Mouse (Mus musculus) limb, embryonic 12.5 days (tissue): ENCODE data around the gene Zfp865. TPM values are rescaled to one million over a fixed set of nuclear protein-coding genes. Genes with fewer than 3 reads are reported as not detected.

Experiments
- ATAC-seq: fragments of 200-750 bp; cut with Nextera tagmentation; 2 replicates; pipeline ENCODE4 v1.8.0; 2017; ENCODE audit warnings: low read depth, moderate TSS enrichment; ENCODE audit not compliant: insufficient number of reproducible peaks, insufficient read depth, low FRiP score, low TSS enrichment
- H3K27ac ChIP-seq: fragments of 300-500 bp; sonication (generic); 2 replicates; pipeline ENCODE4 v1.5.1; 2016; ENCODE audit warnings: mild to moderate bottlenecking, moderate library complexity
- H3K27me3 ChIP-seq: fragments of 300-500 bp; sonication (generic); 2 replicates; pipeline ENCODE4 v1.6.1; 2016; ENCODE audit warnings: mild to moderate bottlenecking, moderate library complexity
- H3K36me3 ChIP-seq: fragments of 300-500 bp; sonication (generic); 2 replicates; pipeline ENCODE4 v1.6.1; 2016; ENCODE audit warnings: mild to moderate bottlenecking, moderate library complexity
- H3K4me1 ChIP-seq: fragments of 300-500 bp; sonication (generic); replicated peaks from 2 replicates; pipeline ENCODE4 v1.6.1; 2016
- H3K4me2 ChIP-seq: fragments of 300-500 bp; sonication (generic); 2 replicates; pipeline ENCODE4 v1.6.1; 2016; ENCODE audit warnings: mild to moderate bottlenecking, moderate library complexity
- H3K4me3 ChIP-seq: fragments of 300-500 bp; sonication (generic); replicated peaks from 2 replicates; pipeline ENCODE4 v1.5.1; 2016; ENCODE audit warnings: mild to moderate bottlenecking
- H3K9ac ChIP-seq: fragments of 300-500 bp; sonication (generic); replicated peaks from 2 replicates; pipeline ENCODE4 v1.6.1; 2016; ENCODE audit warnings: mild to moderate bottlenecking, moderate library complexity
- H3K9me3 ChIP-seq: fragments of 300-500 bp; sonication (generic); 2 replicates; pipeline ENCODE4 v1.6.1; 2016; ENCODE audit warnings: mild to moderate bottlenecking, moderate library complexity
- WGBS: fragments of 180-500 bp; shearing (Covaris S2); methylation state at CpG from one replicate; pipeline ENCODE4 v1.1.7; 2016; 5-methylcytosine and 5-hydroxymethylcytosine counted together
- polyA plus RNA-seq: library from polyadenylated mRNA; unstranded; fragments of >200 nt; fragmentation: Nextera tagmentation; extraction: Ambion mirVana; gene quantifications from 2 replicates; pipeline ENCODE4 v1.2.1, GENCODE M21; 2016

The Zfp865 gene
- polyA plus RNA-seq, 1 experiment from 2014 or later: 7.0 TPM

GRCm38 (mm10) chr7:5052438-5052837 lies 32.3 kb downstream of the Zfp865 start:
- 3% methylated on average over 12 of the region's 12 CpGs for WGBS
- peak overlapping the region; percentile 93 for H3K9ac ChIP-seq
- 0 out of 2 replicates have a peak, but pooled peaks cover 3% of the 10 kb centered on the region for H3K36me3 ChIP-seq
- no peak overlapping the region for H3K27ac ChIP-seq
- H3K4me2 ChIP-seq: peak overlapping the region; percentile 89
- H3K4me1 ChIP-seq: peaks cover 43% of the 10 kb centered on the region
- 0 out of 2 replicates have a peak, but pooled peaks cover 3% of the 10 kb centered on the region for H3K9me3 ChIP-seq
- H3K27me3 ChIP-seq: peaks cover 58% of the 10 kb centered on the region
- no peak for ATAC-seq
- H3K4me3 ChIP-seq: peak overlapping the region; percentile 80

- WGBS: 2% methylated on average over 45 of the region's 45 CpGs
- Histone ChIP-seq H3K36me3 (0 out of 2 replicates have a peak, but pooled peaks cover 3% of the 10 kb centered on the region), H3K27me3 (peaks cover 63% of the 10 kb centered on the region), H3K27ac (no peak overlapping the region), H3K9me3 (0 out of 2 replicates have a peak, but pooled peaks cover 3% of the 10 kb centered on the region), H3K9ac (peak overlapping the region; percentile 93), H3K4me1 (peaks cover 48% of the 10 kb centered on the region), H3K4me2 (peak overlapping the region; percentile 89), H3K4me3 (peak overlapping the region; percentile 80)
- ATAC-seq: no peak; the same call in 1 of the 2 replicates
Measured at GRCm38 (mm10) chr7:5052931-5053343, 32.8 kb downstream of the Zfp865 start.

- WGBS: 9% methylated on average over 32 of the region's 32 CpGs
- H3K9ac ChIP-seq: peak overlapping the region; percentile 93
- H3K4me1 ChIP-seq: peaks cover 50% of the 10 kb centered on the region
- H3K4me3 ChIP-seq: peak overlapping the region; percentile 80
- peaks cover 70% of the 10 kb centered on the region for H3K27me3 ChIP-seq
- 0 out of 2 replicates have a peak, but pooled peaks cover 3% of the 10 kb centered on the region for H3K9me3 ChIP-seq
- H3K4me2 ChIP-seq: peak overlapping the region; percentile 89
- ATAC-seq: no peak
- H3K27ac ChIP-seq: no peak overlapping the region
- 0 out of 2 replicates have a peak, but pooled peaks cover 3% of the 10 kb centered on the region for H3K36me3 ChIP-seq
Measured at GRCm38 (mm10) chr7:5053456-5054179, 33.4 kb downstream of the Zfp865 start.

GRCm38 (mm10) chr7:5056651-5057263 lies 36.6 kb downstream of the Zfp865 start:
- Histone ChIP-seq H3K4me2 (peak overlapping the region; percentile 83), H3K27me3 (peaks cover 74% of the 10 kb centered on the region), H3K9ac (peak overlapping the region; percentile 84), H3K4me1 (peaks cover 54% of the 10 kb centered on the region), H3K9me3 (0 out of 2 replicates have a peak, but pooled peaks cover 3% of the 10 kb centered on the region), H3K36me3 (0 out of 2 replicates have a peak, but pooled peaks cover 3% of the 10 kb centered on the region), H3K4me3 (peak overlapping the region; percentile 61), H3K27ac (no peak overlapping the region)
- no peak for ATAC-seq
- 2% methylated on average over 52 of the region's 55 CpGs for WGBS

GRCm38 (mm10) chr7:5057381-5057780 lies 37.2 kb downstream of the Zfp865 start:
- Histone ChIP-seq H3K9ac (peak overlapping the region; percentile 84; the same call in 1 of the 2 replicates), H3K27ac (no peak overlapping the region), H3K4me3 (peak overlapping the region; percentile 61), H3K36me3 (0 out of 2 replicates have a peak, but pooled peaks cover 3% of the 10 kb centered on the region), H3K4me1 (peaks cover 48% of the 10 kb centered on the region), H3K4me2 (peak overlapping the region; percentile 83), H3K27me3 (peaks cover 68% of the 10 kb centered on the region), H3K9me3 (0 out of 2 replicates have a peak, but pooled peaks cover 3% of the 10 kb centered on the region)
- 30% methylated on average over 8 of the region's 8 CpGs for WGBS
- ATAC-seq: no peak

GRCm38 (mm10) chr7:5057804-5058203 lies 37.6 kb downstream of the Zfp865 start:
- no peak for ATAC-seq
- 0 out of 2 replicates have a peak, but pooled peaks cover 3% of the 10 kb centered on the region for H3K36me3 ChIP-seq
- WGBS: 35% methylated on average over 11 of the region's 11 CpGs
- H3K4me2 ChIP-seq: peak overlapping the region; percentile 83
- no peak overlapping the region for H3K9ac ChIP-seq
- H3K9me3 ChIP-seq: 0 out of 2 replicates have a peak, but pooled peaks cover 3% of the 10 kb centered on the region
- peaks cover 44% of the 10 kb centered on the region for H3K4me1 ChIP-seq
- H3K27me3 ChIP-seq: peaks cover 63% of the 10 kb centered on the region
- H3K27ac ChIP-seq: no peak overlapping the region
- peak overlapping the region; percentile 61 for H3K4me3 ChIP-seq

GRCm38 (mm10) chr7:5058631-5059030 lies 38.5 kb downstream of the Zfp865 start:
- WGBS: 93% methylated on average over 1 of the region's 1 CpGs
- H3K27me3 ChIP-seq: peaks cover 55% of the 10 kb centered on the region
- H3K9ac ChIP-seq: no peak overlapping the region
- no peaks in the 10 kb centered on the region for H3K36me3 ChIP-seq
- no peak overlapping the region for H3K4me3 ChIP-seq
- no peak overlapping the region for H3K27ac ChIP-seq
- H3K9me3 ChIP-seq: no peaks in the 10 kb centered on the region
- no peak for ATAC-seq
- H3K4me2 ChIP-seq: no peak overlapping the region
- H3K4me1 ChIP-seq: peaks cover 40% of the 10 kb centered on the region

GRCm38 (mm10) chr7:5059421-5059820 lies 39.2 kb downstream of the Zfp865 start:
- Histone ChIP-seq H3K36me3 (no peaks in the 10 kb centered on the region), H3K27ac (no peak overlapping the region), H3K4me1 (peaks cover 40% of the 10 kb centered on the region), H3K9ac (no peak overlapping the region), H3K9me3 (no peaks in the 10 kb centered on the region), H3K27me3 (peaks cover 47% of the 10 kb centered on the region), H3K4me3 (peak overlapping the region; percentile 69; the same call in 1 of the 2 replicates), H3K4me2 (no peak overlapping the region)
- ATAC-seq: no peak
- 95% methylated on average over 12 of the region's 12 CpGs for WGBS

- Histone ChIP-seq H3K9me3 (no peaks in the 10 kb centered on the region), H3K27me3 (peaks cover 39% of the 10 kb centered on the region), H3K4me3 (peak overlapping the region; percentile 69), H3K4me2 (peak overlapping the region; percentile 86), H3K4me1 (peaks cover 43% of the 10 kb centered on the region), H3K9ac (peak overlapping the region; percentile 89), H3K36me3 (no peaks in the 10 kb centered on the region; the same call in 1 of the 2 replicates), H3K27ac (peak overlapping the region; percentile 99)
- WGBS: 4% methylated on average over 27 of the region's 27 CpGs
- ATAC-seq: peak; percentile 6; the same call in 1 of the 2 replicates
Measured at GRCm38 (mm10) chr7:5060239-5060731, 40.1 kb downstream of the Zfp865 start.

- H3K27me3 ChIP-seq: peaks cover 30% of the 10 kb centered on the region
- H3K4me2 ChIP-seq: peak overlapping the region; percentile 86
- under 1% methylated on average over 54 of the region's 60 CpGs for WGBS
- H3K27ac ChIP-seq: peak overlapping the region; percentile 99
- ATAC-seq: peak; percentile 87
- H3K9ac ChIP-seq: peak overlapping the region; percentile 89
- peak overlapping the region; percentile 69 for H3K4me3 ChIP-seq
- H3K4me1 ChIP-seq: peaks cover 42% of the 10 kb centered on the region
- H3K36me3 ChIP-seq: peaks cover 5% of the 10 kb centered on the region
- no peaks in the 10 kb centered on the region for H3K9me3 ChIP-seq
Measured at GRCm38 (mm10) chr7:5060944-5061773, 41.0 kb downstream of the Zfp865 start.
